In the genomic region with DNA sequence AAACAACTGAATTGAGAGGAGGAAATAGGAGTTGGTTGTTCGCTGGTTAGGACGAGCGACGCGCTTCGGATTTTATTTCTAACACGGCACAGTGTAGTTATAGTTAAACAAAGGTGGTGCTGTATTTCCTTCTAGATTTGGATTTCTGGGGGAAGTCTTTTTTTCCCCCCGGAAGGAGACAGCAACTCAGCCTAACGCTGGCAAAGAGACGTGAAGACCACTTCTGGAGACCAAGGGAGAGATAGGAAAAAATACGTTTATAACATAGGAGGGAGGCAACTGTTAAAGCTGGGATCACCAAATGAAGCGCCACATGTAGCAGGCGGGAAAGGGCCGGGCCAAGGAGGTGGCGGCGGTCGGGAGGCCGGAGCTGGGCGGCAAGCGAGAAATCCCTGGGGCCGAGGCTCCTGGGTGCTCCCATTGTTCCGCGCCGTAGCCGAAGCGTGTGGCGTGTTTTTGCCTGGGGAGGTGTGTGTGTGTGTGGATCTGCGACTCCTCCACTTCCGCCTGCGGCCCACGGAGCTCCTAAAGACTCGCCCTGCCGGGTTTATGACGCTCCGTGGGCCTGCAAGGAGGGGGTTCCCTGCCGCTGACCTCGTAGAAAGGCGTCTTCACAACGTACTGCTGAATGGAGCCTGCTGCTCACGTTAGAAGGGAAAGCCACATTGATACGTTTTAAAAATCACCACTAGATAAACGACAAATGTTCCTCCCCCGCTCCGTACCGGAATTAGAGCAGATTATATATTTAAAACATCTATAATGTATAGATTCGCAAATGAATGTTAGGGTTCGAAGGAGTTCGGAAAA, we compare ENCODE assay signal across 7 mouse cellular contexts. TPM values are rescaled to one million over a fixed set of nuclear protein-coding genes. Genes with fewer than 3 reads are reported as not detected.
DNase-seq lines count a peak whose midpoint lies in the region; ATAC-seq and TF ChIP-seq lines count a peak whose summit lies in the region.

No protein-coding gene starts in this region.

- peaks cover 27% of the 10 kb centered on the region for H3K4me1 ChIP-seq in intestine, embryonic 14.5 days (replicated peaks; ENCODE audit: control insufficient read depth, insufficient read depth, low read length)
- H3K4me1 ChIP-seq in limb, embryonic 10.5 days = peaks cover 40% of the 10 kb centered on the region
- H3K4me1 ChIP-seq in midbrain, embryonic 10.5 days = peaks cover 65% of the 10 kb centered on the region
- no peaks in the 10 kb centered on the region for H3K4me1 ChIP-seq in small intestine, adult 2 months (ENCODE audit: control insufficient read depth, insufficient read depth, insufficient read length, low read length)

- H3K27ac ChIP-seq in intestine, embryonic 14.5 days (ENCODE audit: low read depth) = peak overlapping the region; percentile 100
- peak overlapping the region; percentile 98 for H3K27ac ChIP-seq in limb, embryonic 10.5 days
- peak overlapping the region; percentile 100 for H3K27ac ChIP-seq in midbrain, embryonic 10.5 days (replicated peaks)
- peak overlapping the region; percentile 94 for H3K27ac ChIP-seq in small intestine, adult 2 months (ENCODE audit: insufficient read depth, low read depth, low read length)

- TF ChIP-seq POLR2A in small intestine, adult 2 months (IDR thresholded peaks at IDR 0.05; ENCODE audit: low read depth, low read length) = peak; percentile 45; the same call in 1 of the 2 replicates

- TF ChIP-seq CTCF in small intestine, adult 2 months (IDR thresholded peaks at IDR 0.05; ENCODE audit: extremely low read depth, insufficient read length, insufficient replicate concordance, low read depth, low read length) = no peak

- WGBS in intestine, embryonic 14.5 days = under 1% methylated on average over 48 of the region's 48 CpGs
- under 1% methylated on average over 48 of the region's 48 CpGs for WGBS in limb, embryonic 10.5 days
- under 1% methylated on average over 48 of the region's 48 CpGs for WGBS in midbrain, embryonic 10.5 days
- under 1% methylated on average over 48 of the region's 48 CpGs for WGBS in small intestine, adult 2 months

- no peaks in the 10 kb centered on the region for H3K36me3 ChIP-seq in intestine, embryonic 14.5 days (ENCODE audit: control insufficient read depth, insufficient read depth, low read length)
- no peaks in the 10 kb centered on the region for H3K36me3 ChIP-seq in limb, embryonic 10.5 days
- no peaks in the 10 kb centered on the region for H3K36me3 ChIP-seq in midbrain, embryonic 10.5 days
- H3K36me3 ChIP-seq in small intestine, adult 2 months (ENCODE audit: control insufficient read depth, insufficient read depth, low read length) = no peaks in the 10 kb centered on the region

- no peaks in the 10 kb centered on the region for H3K9me3 ChIP-seq in intestine, embryonic 14.5 days (ENCODE audit: control insufficient read depth, low read length)
- no peaks in the 10 kb centered on the region for H3K9me3 ChIP-seq in limb, embryonic 10.5 days (replicated peaks)
- no peaks in the 10 kb centered on the region for H3K9me3 ChIP-seq in midbrain, embryonic 10.5 days (replicated peaks)

- no peaks in the 10 kb centered on the region for H3K27me3 ChIP-seq in intestine, embryonic 14.5 days (replicated peaks; ENCODE audit: control insufficient read depth, insufficient read depth, low read length)
- no peaks in the 10 kb centered on the region for H3K27me3 ChIP-seq in limb, embryonic 10.5 days (ENCODE audit: low read depth, poor library complexity, severe bottlenecking)
- H3K27me3 ChIP-seq in midbrain, embryonic 10.5 days (ENCODE audit: low read depth, poor library complexity, severe bottlenecking) = no peaks in the 10 kb centered on the region
- H3K27me3 ChIP-seq in small intestine, adult 2 months (ENCODE audit: control insufficient read depth, insufficient read depth, low read length) = no peaks in the 10 kb centered on the region

- intact Hi-C loops in gastrocnemius, postnatal 36 days (cut with DNase I) = no loop called here

- peak overlapping the region; percentile 98 for H3K9ac ChIP-seq in intestine, embryonic 14.5 days (ENCODE audit: low read length)

- H3K4me2 ChIP-seq in intestine, embryonic 14.5 days (ENCODE audit: low read length) = peak overlapping the region; percentile 94

- peak overlapping the region; percentile 56 for H3K4me3 ChIP-seq in intestine, embryonic 14.5 days (ENCODE audit: low read depth, low read length)
- peak overlapping the region; percentile 63 for H3K4me3 ChIP-seq in limb, embryonic 10.5 days
- peak overlapping the region; percentile 81 for H3K4me3 ChIP-seq in midbrain, embryonic 10.5 days
- H3K4me3 ChIP-seq in small intestine, adult 2 months (ENCODE audit: low read depth, low read length) = peak overlapping the region; percentile 63

- no peak for ATAC-seq in intestine, embryonic 14.5 days (replicated peaks; ENCODE audit: low FRiP score, low TSS enrichment, low read depth)

- peak; percentile 67 for DNase-seq in T-cell, adult 2 months (ENCODE audit: low spot score)
- DNase-seq in cerebellum, adult 9-11 months = peak; percentile 71
- DNase-seq in gastrocnemius, postnatal 36 days = peak; percentile 35 to 68
- DNase-seq in intestine, embryonic 14.5 days (ENCODE audit: low spot score) = peak; percentile 86
- peak; percentile 73 for DNase-seq in limb, embryonic 10.5 days (ENCODE audit: low spot score)
- peak; percentile 68 for DNase-seq in midbrain, embryonic 10.5 days (ENCODE audit: low spot score)

RNA-seq across cellular contexts. Expression of a gene that starts 2.5 kb away (rescaled TPM):
- 10 to 100 TPM; 15.6 to 21.9 TPM for total RNA-seq in gastrocnemius, postnatal 36 days (2021)
- polyA plus RNA-seq in intestine, embryonic 14.5 days (2014; fragmentation: Nextera tagmentation; extraction: Ambion mirVana) = 36.4 and 40.2 TPM in 2 replicates
- 56.9 and 65.3 TPM in 2 replicates for polyA plus RNA-seq in limb, embryonic 10.5 days (2016; fragmentation: Nextera tagmentation; extraction: Ambion mirVana)
- 66.9 and 71.0 TPM in 2 replicates for polyA plus RNA-seq in midbrain, embryonic 10.5 days (2016; fragmentation: Nextera tagmentation; extraction: Ambion mirVana)
- polyA plus RNA-seq in small intestine, adult 2 months (2012; rRNA removed) = 10.1 and 22.4 TPM in 2 replicates

RNA-seq across cellular contexts. Expression of a gene that starts 8.7 kb away (rescaled TPM):
- under 1 TPM; 0.18 to 0.25 TPM for total RNA-seq in gastrocnemius, postnatal 36 days (2021)
- polyA plus RNA-seq in intestine, embryonic 14.5 days (2014; fragmentation: Nextera tagmentation; extraction: Ambion mirVana) = 3.3 and 3.8 TPM in 2 replicates
- polyA plus RNA-seq in limb, embryonic 10.5 days (2016; fragmentation: Nextera tagmentation; extraction: Ambion mirVana) = 7.0 and 11.5 TPM in 2 replicates
- polyA plus RNA-seq in midbrain, embryonic 10.5 days (2016; fragmentation: Nextera tagmentation; extraction: Ambion mirVana) = 19.3 and 22.7 TPM in 2 replicates
- 0.23 and 0.63 TPM in 2 replicates for polyA plus RNA-seq in small intestine, adult 2 months (2012; rRNA removed)

RNA-seq across cellular contexts. Expression of a gene that starts 20.0 kb away (rescaled TPM):
- under 1 TPM; 0.17 to 0.20 TPM for total RNA-seq in gastrocnemius, postnatal 36 days (2021)
- 11.5 and 13.3 TPM in 2 replicates for polyA plus RNA-seq in intestine, embryonic 14.5 days (2014; fragmentation: Nextera tagmentation; extraction: Ambion mirVana)
- 11.5 and 11.6 TPM in 2 replicates for polyA plus RNA-seq in limb, embryonic 10.5 days (2016; fragmentation: Nextera tagmentation; extraction: Ambion mirVana)
- 25.0 and 25.1 TPM in 2 replicates for polyA plus RNA-seq in midbrain, embryonic 10.5 days (2016; fragmentation: Nextera tagmentation; extraction: Ambion mirVana)
- 0.52 and 0.70 TPM in 2 replicates for polyA plus RNA-seq in small intestine, adult 2 months (2012; rRNA removed)
